Mouse (Mus musculus): ENCODE measurements around the gene Gm10837.

- TF ChIP-seq CTCF (IDR thresholded peaks at IDR 0.05; ENCODE audit: control insufficient read depth, insufficient read depth, insufficient replicate concordance, low read depth, low read length) (no peak), POLR2A (IDR thresholded peaks at IDR 0.05; ENCODE audit: control insufficient read depth, low read depth, low read length) (no peak)
Measured at GRCm38 (mm10) chr14:122467926-122468841, 22.2 kb upstream of the Gm10837 start.

Measured in testis, adult 2 months (tissue).